Mouse (Mus musculus): ENCODE results near the gene Sp3. TPM values are rescaled to one million over a fixed set of nuclear protein-coding genes. Genes with fewer than 3 reads are reported as not detected.

The Sp3 gene
- polyA plus RNA-seq, 1 experiment from 2014 or later = 67.3 TPM

GRCm38 (mm10) chr2:72970831-72971230 lies 9.4 kb downstream of the Sp3 start:
- Histone ChIP-seq H3K4me3 (ENCODE audit: low read depth, low read length) (no peak overlapping the region), H3K4me1 (ENCODE audit: control insufficient read depth, insufficient read depth, low read length) (peaks cover 4% of the 10 kb centered on the region), H3K27me3 (ENCODE audit: control insufficient read depth, insufficient read depth, low read length) (no peaks in the 10 kb centered on the region), H3K27ac (ENCODE audit: low read depth, low read length) (no peak overlapping the region), H3K4me2 (ENCODE audit: low read depth) (no peak overlapping the region), H3K9ac (ENCODE audit: low read length) (no peak overlapping the region), H3K36me3 (ENCODE audit: control insufficient read depth, insufficient read depth, low read length) (peaks cover 8% of the 10 kb centered on the region), H3K9me3 (ENCODE audit: control insufficient read depth, low read length) (no peaks in the 10 kb centered on the region)
- ATAC-seq (ENCODE audit: insufficient read depth, low FRiP score, low TSS enrichment) = no peak
- WGBS = 93% methylated on average over 6 of the region's 6 CpGs
- DNase-seq (ENCODE audit: low spot score) = no peak

DNA sequence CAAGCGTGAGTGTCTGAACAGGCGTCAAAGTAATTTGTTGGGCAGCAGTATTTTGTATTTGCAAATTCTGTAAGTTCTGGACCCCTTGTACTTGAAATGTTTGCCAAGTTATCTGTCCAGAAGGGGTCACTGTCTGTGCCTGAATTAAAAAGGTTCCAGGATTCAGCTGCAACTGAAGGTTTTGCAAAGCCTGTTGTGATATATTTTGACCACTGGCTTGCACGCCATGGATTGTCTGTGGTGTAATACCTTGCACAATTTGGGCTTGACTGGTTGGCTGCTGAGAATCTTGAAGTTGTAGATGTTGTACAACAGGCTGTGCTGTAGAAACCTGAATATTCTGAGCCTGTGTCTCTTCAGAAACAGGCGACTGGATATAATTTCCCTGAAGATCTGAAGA lies 9.9 kb downstream of the Sp3 start:
- Histone ChIP-seq H3K27me3 (ENCODE audit: control insufficient read depth, insufficient read depth, low read length) (no peaks in the 10 kb centered on the region), H3K4me2 (ENCODE audit: low read depth) (no peak overlapping the region), H3K9me3 (ENCODE audit: control insufficient read depth, low read length) (no peaks in the 10 kb centered on the region), H3K9ac (ENCODE audit: low read length) (no peak overlapping the region), H3K27ac (ENCODE audit: low read depth, low read length) (no peak overlapping the region), H3K36me3 (ENCODE audit: control insufficient read depth, insufficient read depth, low read length) (peaks cover 8% of the 10 kb centered on the region), H3K4me1 (ENCODE audit: control insufficient read depth, insufficient read depth, low read length) (no peaks in the 10 kb centered on the region), H3K4me3 (ENCODE audit: low read depth, low read length) (no peak overlapping the region)
- ATAC-seq (ENCODE audit: insufficient read depth, low FRiP score, low TSS enrichment) (no peak), DNase-seq (ENCODE audit: low spot score) (no peak)
- WGBS = 94% methylated on average over 4 of the region's 4 CpGs

- peaks cover 8% of the 10 kb centered on the region for H3K36me3 ChIP-seq (ENCODE audit: control insufficient read depth, insufficient read depth, low read length)
- H3K9ac ChIP-seq (ENCODE audit: low read length) = no peak overlapping the region
- H3K4me1 ChIP-seq (ENCODE audit: control insufficient read depth, insufficient read depth, low read length) = no peaks in the 10 kb centered on the region
- ATAC-seq (ENCODE audit: insufficient read depth, low FRiP score, low TSS enrichment) (no peak), DNase-seq (ENCODE audit: low spot score) (no peak)
- 98% methylated on average over 1 of the region's 1 CpGs for WGBS
- no peak overlapping the region for H3K4me3 ChIP-seq (ENCODE audit: low read depth, low read length)
- no peak overlapping the region for H3K4me2 ChIP-seq (ENCODE audit: low read depth)
- no peak overlapping the region for H3K27ac ChIP-seq (ENCODE audit: low read depth, low read length)
- H3K27me3 ChIP-seq (ENCODE audit: control insufficient read depth, insufficient read depth, low read length) = no peaks in the 10 kb centered on the region
- no peaks in the 10 kb centered on the region for H3K9me3 ChIP-seq (ENCODE audit: control insufficient read depth, low read length)
These were observed 11.7 kb downstream of the Sp3 start for GRCm38 (mm10) chr2:72968536-72968935.

DNA sequence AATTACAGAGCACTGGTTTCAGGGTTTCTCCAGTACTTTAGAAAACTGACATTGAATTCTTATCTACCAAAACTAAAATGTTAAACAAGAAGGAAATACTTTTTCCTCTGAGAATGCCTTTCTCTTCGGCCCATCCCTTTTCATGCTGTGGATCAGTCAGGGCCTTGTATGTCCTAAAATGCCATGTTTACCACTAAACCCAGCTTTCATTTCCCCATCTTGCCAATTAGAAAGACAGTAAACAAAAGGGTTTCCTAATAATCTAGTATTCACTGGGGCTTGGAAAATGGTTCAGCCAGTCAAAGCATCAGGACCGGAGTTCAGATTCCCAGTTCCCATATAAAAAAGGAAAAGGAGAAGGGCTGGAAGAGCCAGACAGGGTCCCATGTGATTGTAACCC lies 14.8 kb downstream of the Sp3 start:
- Histone ChIP-seq H3K9me3 (ENCODE audit: control insufficient read depth, low read length) (no peaks in the 10 kb centered on the region), H3K4me2 (ENCODE audit: low read depth) (no peak overlapping the region), H3K4me1 (ENCODE audit: control insufficient read depth, insufficient read depth, low read length) (no peaks in the 10 kb centered on the region), H3K4me3 (ENCODE audit: low read depth, low read length) (no peak overlapping the region), H3K9ac (ENCODE audit: low read length) (no peak overlapping the region), H3K27ac (ENCODE audit: low read depth, low read length) (no peak overlapping the region), H3K27me3 (ENCODE audit: control insufficient read depth, insufficient read depth, low read length) (no peaks in the 10 kb centered on the region), H3K36me3 (ENCODE audit: control insufficient read depth, insufficient read depth, low read length) (peaks cover 4% of the 10 kb centered on the region)
- DNase-seq (ENCODE audit: low spot score) = no peak
- no peak for ATAC-seq (ENCODE audit: insufficient read depth, low FRiP score, low TSS enrichment)
- WGBS = 95% methylated on average over 2 of the region's 2 CpGs

DNA sequence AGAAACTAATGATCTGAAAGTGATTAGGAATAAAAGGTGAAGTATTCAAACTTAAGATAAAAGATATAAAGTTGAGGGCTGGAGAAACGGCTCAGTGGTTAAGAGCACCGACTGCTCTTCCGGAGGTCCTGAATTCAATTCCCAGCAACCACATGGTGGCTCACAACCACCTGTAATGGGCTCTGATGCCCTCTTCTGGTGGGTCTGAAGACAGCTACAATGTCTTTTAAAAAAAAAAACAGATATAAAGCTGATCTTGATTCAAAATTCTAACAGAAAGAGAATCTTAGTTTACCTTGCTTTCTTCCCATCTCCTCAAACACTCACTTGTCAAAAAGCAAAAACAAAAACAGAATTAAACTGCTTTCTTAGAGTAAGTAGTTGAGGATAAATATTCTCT lies 23.8 kb downstream of the Sp3 start:
- no peak overlapping the region for H3K27ac ChIP-seq (ENCODE audit: low read depth, low read length)
- H3K4me1 ChIP-seq (ENCODE audit: control insufficient read depth, insufficient read depth, low read length) = no peaks in the 10 kb centered on the region
- no peaks in the 10 kb centered on the region for H3K27me3 ChIP-seq (ENCODE audit: control insufficient read depth, insufficient read depth, low read length)
- DNase-seq (ENCODE audit: low spot score) (no peak), ATAC-seq (ENCODE audit: insufficient read depth, low FRiP score, low TSS enrichment) (no peak)
- 96% methylated on average over 3 of the region's 3 CpGs for WGBS
- H3K9ac ChIP-seq (ENCODE audit: low read length) = no peak overlapping the region
- H3K36me3 ChIP-seq (ENCODE audit: control insufficient read depth, insufficient read depth, low read length) = no peaks in the 10 kb centered on the region
- no peak overlapping the region for H3K4me3 ChIP-seq (ENCODE audit: low read depth, low read length)
- no peak overlapping the region for H3K4me2 ChIP-seq (ENCODE audit: low read depth)
- no peaks in the 10 kb centered on the region for H3K9me3 ChIP-seq (ENCODE audit: control insufficient read depth, low read length)

DNA sequence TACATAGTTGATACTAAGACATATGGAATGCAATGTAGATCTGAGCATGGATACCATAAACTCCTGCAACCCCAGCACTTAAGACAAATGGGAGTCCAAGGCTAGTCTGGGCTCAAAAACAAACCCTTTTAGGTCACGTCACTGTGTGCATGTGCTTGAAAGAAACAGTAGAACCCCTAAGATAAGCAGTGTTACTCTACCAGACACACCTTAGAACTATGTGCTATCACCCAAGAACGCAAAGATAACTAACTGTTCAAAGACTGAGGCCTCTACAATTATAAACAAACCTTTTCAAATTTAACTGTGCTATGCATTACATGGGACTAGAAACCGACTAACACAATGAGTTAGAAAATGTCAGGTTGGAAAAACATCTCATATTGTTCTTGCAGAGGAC lies 27.3 kb downstream of the Sp3 start:
- Histone ChIP-seq H3K27me3 (ENCODE audit: control insufficient read depth, insufficient read depth, low read length) (no peaks in the 10 kb centered on the region), H3K36me3 (ENCODE audit: control insufficient read depth, insufficient read depth, low read length) (no peaks in the 10 kb centered on the region), H3K4me1 (ENCODE audit: control insufficient read depth, insufficient read depth, low read length) (no peaks in the 10 kb centered on the region), H3K9ac (ENCODE audit: low read length) (no peak overlapping the region), H3K4me2 (ENCODE audit: low read depth) (no peak overlapping the region), H3K4me3 (ENCODE audit: low read depth, low read length) (no peak overlapping the region), H3K9me3 (ENCODE audit: control insufficient read depth, low read length) (no peaks in the 10 kb centered on the region), H3K27ac (ENCODE audit: low read depth, low read length) (no peak overlapping the region)
- ATAC-seq (ENCODE audit: insufficient read depth, low FRiP score, low TSS enrichment) = no peak
- WGBS = 92% methylated on average over 3 of the region's 3 CpGs
- no peak for DNase-seq (ENCODE audit: low spot score)

DNA sequence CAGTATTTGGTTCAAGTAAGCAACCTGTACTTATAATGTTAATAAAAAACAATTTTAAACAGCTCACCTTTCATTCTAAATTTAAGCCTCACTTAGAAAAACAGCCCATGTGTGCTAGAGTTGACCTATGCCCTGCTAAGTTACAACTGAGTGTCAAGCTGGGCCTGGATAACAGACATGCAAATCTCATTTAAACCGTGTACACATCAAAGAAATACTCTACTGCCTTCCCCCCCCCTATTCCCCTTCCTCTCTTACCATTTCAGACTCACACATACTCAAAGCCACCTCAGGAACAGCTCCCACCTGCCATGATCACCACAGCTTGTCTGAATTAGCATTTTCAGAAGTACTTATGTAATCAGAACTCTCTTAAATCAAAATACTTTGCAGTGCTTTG lies 44.3 kb downstream of the Sp3 start:
- Histone ChIP-seq H3K27me3 (ENCODE audit: control insufficient read depth, insufficient read depth, low read length) (no peaks in the 10 kb centered on the region), H3K4me3 (ENCODE audit: low read depth, low read length) (no peak overlapping the region), H3K4me1 (ENCODE audit: control insufficient read depth, insufficient read depth, low read length) (no peaks in the 10 kb centered on the region), H3K9ac (ENCODE audit: low read length) (no peak overlapping the region), H3K9me3 (ENCODE audit: control insufficient read depth, low read length) (no peaks in the 10 kb centered on the region), H3K27ac (ENCODE audit: low read depth, low read length) (no peak overlapping the region), H3K4me2 (ENCODE audit: low read depth) (no peak overlapping the region), H3K36me3 (ENCODE audit: control insufficient read depth, insufficient read depth, low read length) (peaks cover 2% of the 10 kb centered on the region; the same call in 1 of the 2 replicates)
- WGBS = 11% methylated on average over 1 of the region's 1 CpGs
- ATAC-seq (ENCODE audit: insufficient read depth, low FRiP score, low TSS enrichment) (no peak), DNase-seq (ENCODE audit: low spot score) (no peak)

- Histone ChIP-seq H3K4me3 (ENCODE audit: low read depth, low read length) (no peak overlapping the region), H3K4me2 (ENCODE audit: low read depth) (no peak overlapping the region), H3K36me3 (ENCODE audit: control insufficient read depth, insufficient read depth, low read length) (no peaks in the 10 kb centered on the region), H3K27me3 (ENCODE audit: control insufficient read depth, insufficient read depth, low read length) (no peaks in the 10 kb centered on the region), H3K9ac (ENCODE audit: low read length) (no peak overlapping the region), H3K27ac (ENCODE audit: low read depth, low read length) (no peak overlapping the region), H3K4me1 (ENCODE audit: control insufficient read depth, insufficient read depth, low read length) (no peaks in the 10 kb centered on the region), H3K9me3 (ENCODE audit: control insufficient read depth, low read length) (no peaks in the 10 kb centered on the region)
- ATAC-seq (ENCODE audit: insufficient read depth, low FRiP score, low TSS enrichment) (no peak), DNase-seq (ENCODE audit: low spot score) (no peak)
These were observed 48.1 kb downstream of the Sp3 start for GRCm38 (mm10) chr2:72932186-72932585.

DNA sequence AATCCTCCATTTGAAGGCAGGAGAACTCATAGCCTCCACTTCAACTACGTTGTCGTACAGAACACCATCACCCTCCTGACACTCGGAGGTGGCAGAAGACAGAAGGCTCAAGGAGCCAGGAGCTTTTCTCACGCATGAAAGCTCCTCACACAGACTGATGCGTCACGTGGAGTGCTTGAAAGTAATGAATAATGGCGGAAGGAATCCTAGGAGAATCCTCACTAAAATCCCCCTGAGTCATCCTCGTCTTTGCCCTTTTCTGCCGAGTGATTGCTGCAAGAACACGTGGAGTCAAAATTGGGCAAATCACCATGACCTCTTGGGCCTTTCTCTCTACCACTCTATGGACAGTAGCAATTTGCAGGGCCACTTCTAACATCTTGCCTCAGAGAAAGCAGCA lies 55.3 kb downstream of the Sp3 start:
- Histone ChIP-seq H3K27ac (ENCODE audit: low read depth, low read length) (no peak overlapping the region), H3K27me3 (ENCODE audit: control insufficient read depth, insufficient read depth, low read length) (no peaks in the 10 kb centered on the region), H3K4me1 (ENCODE audit: control insufficient read depth, insufficient read depth, low read length) (no peaks in the 10 kb centered on the region), H3K36me3 (ENCODE audit: control insufficient read depth, insufficient read depth, low read length) (no peaks in the 10 kb centered on the region), H3K9me3 (ENCODE audit: control insufficient read depth, low read length) (no peaks in the 10 kb centered on the region), H3K4me3 (ENCODE audit: low read depth, low read length) (no peak overlapping the region), H3K4me2 (ENCODE audit: low read depth) (no peak overlapping the region), H3K9ac (ENCODE audit: low read length) (no peak overlapping the region)
- DNase-seq (ENCODE audit: low spot score) (no peak), ATAC-seq (ENCODE audit: insufficient read depth, low FRiP score, low TSS enrichment) (no peak)
- WGBS = 87% methylated on average over 10 of the region's 10 CpGs
